Comparison of ENCODE assay signal across 18 mouse cellular contexts in genomic region chr9:118491195-118491594, GRCm38 (mm10). TPM values are rescaled to one million over a fixed set of nuclear protein-coding genes. Genes with fewer than 3 reads are reported as not detected.
DNase-seq lines count a peak whose midpoint lies in the region; TF ChIP-seq lines count a peak whose summit lies in the region.
"Had no signal": no experiment of that assay in that cellular context is flagged by ENCODE, and none has a peak within 500 bp of the region (broad histone marks: within the 10 kb centered on the region; RNA-seq: fewer than 3 reads in every experiment).

No protein-coding gene starts in this region.

- H3K4me3 ChIP-seq in MEL (ENCODE audit: control insufficient read depth in 1 of 2, insufficient read depth in 1 of 2, low read depth in 2 of 2, low read length in 2 of 2), result no peak overlapping the region

- DNase-seq in MEL (ENCODE audit: low read depth, low spot score) (peak; percentile 64), MEL-GATA-1-ER (ENCODE audit: extremely low read depth, low read depth) (peak; percentile 30)
- no peak for DNase-seq in natural killer cell, adult 2 months (ENCODE audit: low spot score in 2 of 2)
- no peak for DNase-seq in ovary, postnatal 36 days (ENCODE audit: low spot score)
- DNase-seq: adrenal gland, adult 2 months; adrenal gland, adult 8-10 months; adrenal gland, postnatal 10 days; adrenal gland, postnatal 14 days; adrenal gland, postnatal 25 days; adrenal gland, postnatal 36 days; B cell, adult 2 months; cerebellum, adult 11 months; cerebellum, adult 11-12 months; cerebellum, adult 18-20 months; cerebellum, adult 2 months; cerebellum, adult 8-10 months had no signal

- no peak overlapping the region for H3K9ac ChIP-seq in MEL (ENCODE audit: control insufficient read depth, low read depth, low read length, poor library complexity, severe bottlenecking)

- H3K27ac ChIP-seq in MEL (ENCODE audit: control insufficient read depth, low read depth, low read length), result no peak overlapping the region

- peak in 1 of 2 experiments; percentile 42; a peak in 1 of 4 replicates for TF ChIP-seq EP300 in MEL (IDR thresholded peaks at IDR 0.05; ENCODE audit: low read depth in 1 of 2, low read length in 2 of 2)

- no peaks in the 10 kb centered on the region for H3K79me2 ChIP-seq in MEL (ENCODE audit: control insufficient read depth, insufficient read depth, low read length, poor library complexity)

- no peak for TF ChIP-seq RAD21 in MEL (IDR thresholded peaks at IDR 0.05; ENCODE audit: low read depth, low read length)

- TF ChIP-seq CTCF in MEL (IDR thresholded peaks at IDR 0.05 in 2 of 3, conservative IDR thresholded peaks at IDR 0.05 in 1 of 3; ENCODE audit: control insufficient read depth in 1 of 3, insufficient read depth in 1 of 3, low read depth in 2 of 3, low read length in 3 of 3, poor library complexity in 1 of 3, severe bottlenecking in 1 of 3), result no peak

- TF ChIP-seq POLR2A in MEL (IDR thresholded peaks at IDR 0.05; ENCODE audit: control insufficient read depth in 1 of 2, insufficient read depth in 1 of 2, low read depth in 1 of 2, low read length in 2 of 2, poor library complexity in 1 of 2), result no peak

- H3K9me3 ChIP-seq in MEL (replicated peaks; ENCODE audit: insufficient read depth, low read length), result no peaks in the 10 kb centered on the region
- H3K9me3 ChIP-seq: G1E had no signal

- H3K36me3 ChIP-seq in MEL (ENCODE audit: control insufficient read depth in 1 of 2, insufficient read depth in 2 of 2, low read length in 2 of 2), result peaks cover 0 to 4% of the 10 kb centered on the region in 2 experiments; a peak in 1 of 4 replicates
- H3K36me3 ChIP-seq: G1E had no signal

- no peaks in the 10 kb centered on the region for H3K27me3 ChIP-seq in MEL (ENCODE audit: control insufficient read depth in 1 of 2, insufficient read depth in 2 of 2, low read length in 2 of 2)
- H3K27me3 ChIP-seq: CH12.LX had no signal

- H3K4me1 ChIP-seq in MEL (ENCODE audit: control insufficient read depth in 1 of 2, insufficient read depth in 2 of 2, low read length in 2 of 2), result peaks cover 8 to 17% of the 10 kb centered on the region in 2 experiments

TF ChIP-seq in MEL, 35 proteins besides CTCF, POLR2A, EP300 and RAD21:
- TF ChIP-seq MXI1 (IDR thresholded peaks at IDR 0.05; ENCODE audit: low read depth, low read length) (no peak), TCF12 (IDR thresholded peaks at IDR 0.05; ENCODE audit: low read depth, low read length) (peak; percentile 58), POLR2AphosphoS2 (IDR thresholded peaks at IDR 0.05; ENCODE audit: low read length) (no peak), TAL1 (IDR thresholded peaks at IDR 0.05; ENCODE audit: low read length) (peak; percentile 40; the same call in 1 of the 2 replicates), GATA1 (IDR thresholded peaks at IDR 0.05; ENCODE audit: low read depth, low read length) (0 out of 2 replicates have a peak, but pooled peaks have one; percentile 35)
TF ChIP-seq in MEL: peak in this region for 3.

RNA-seq across cellular contexts. Expression of gene Eomes, which starts 13.2 kb away (rescaled TPM):
- total RNA-seq in MEL (2012; rRNA removed), result not detected in 2 replicates
- not detected for polyA plus RNA-seq in MEL (2012; ENCODE audit: insufficient read depth in 1 of 2, insufficient read length in 2 of 2, low read depth in 1 of 2, low replicate concordance in 2 of 2, missing spikeins in 1 of 2)
- total RNA-seq: CH12.LX had no signal
- polyA plus RNA-seq: G1E had no signal

RNA-seq across cellular contexts. Expression of gene Golga4, which starts 14.9 kb away (rescaled TPM):
- 29.1 and 29.8 TPM in 2 replicates for total RNA-seq in MEL (2012; rRNA removed)
- 100 to 1,000 TPM in 1 of 2 experiments, 10 to 100 TPM in 1; 38.9 to 465 TPM for polyA plus RNA-seq in MEL (2012; ENCODE audit: insufficient read depth in 1 of 2, insufficient read length in 2 of 2, low read depth in 1 of 2, low replicate concordance in 2 of 2, missing spikeins in 1 of 2)

Comparison
In these comparisons a context has a peak if more than half of its experiments do, and no peak if none do; other contexts are left out.
1. DNase-seq: peak in MEL (single experiment) and MEL-GATA-1-ER (single experiment); none in natural killer cell, adult 2 months (0 of 2) and ovary, postnatal 36 days (single experiment).